Mouse (Mus musculus): ENCODE data around the gene Slc39a3.

DNA sequence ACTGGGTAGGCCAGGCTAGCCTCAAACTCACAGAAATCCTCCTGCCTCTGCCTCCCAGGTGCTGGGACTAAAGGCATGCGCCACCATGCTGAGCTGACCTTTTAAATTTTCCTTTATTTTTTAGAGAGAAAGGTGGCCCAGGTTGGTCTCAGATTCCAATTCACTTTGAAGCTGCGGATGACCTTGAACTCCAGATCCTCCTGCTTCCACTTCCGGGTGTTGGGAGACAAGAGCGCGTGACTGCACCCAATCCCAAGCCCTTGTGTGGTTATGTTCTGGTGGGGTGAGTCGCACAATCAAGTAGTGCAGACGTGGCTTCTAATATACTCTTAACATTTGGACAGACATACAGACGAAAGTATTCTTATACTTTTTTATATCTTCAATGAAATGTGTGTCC, 40.7 kb downstream of the Slc39a3 start:
- no peak for TF ChIP-seq CTCF (conservative IDR thresholded peaks at IDR 0.05; ENCODE audit: insufficient read depth, insufficient read length, low read depth, low read length)
- no peak for TF ChIP-seq POLR2A (IDR thresholded peaks at IDR 0.05; ENCODE audit: low read depth, low read length)
